Mouse (Mus musculus): ENCODE data around the gene Trmt13. TPM values are rescaled to one million over a fixed set of nuclear protein-coding genes. Genes with fewer than 3 reads are reported as not detected.
A peak's percentile ranks its signal among the peaks of the same experiment; 100 is the strongest.
"Not testable (repeated sequence)": the region's sequence is repeated elsewhere in the genome, so short reads cannot be mapped to it uniquely, and the experiment has no call there.

Gene Trmt13
- polyA plus RNA-seq, 1 experiment from 2014 or later, result 25.4 TPM

DNA sequence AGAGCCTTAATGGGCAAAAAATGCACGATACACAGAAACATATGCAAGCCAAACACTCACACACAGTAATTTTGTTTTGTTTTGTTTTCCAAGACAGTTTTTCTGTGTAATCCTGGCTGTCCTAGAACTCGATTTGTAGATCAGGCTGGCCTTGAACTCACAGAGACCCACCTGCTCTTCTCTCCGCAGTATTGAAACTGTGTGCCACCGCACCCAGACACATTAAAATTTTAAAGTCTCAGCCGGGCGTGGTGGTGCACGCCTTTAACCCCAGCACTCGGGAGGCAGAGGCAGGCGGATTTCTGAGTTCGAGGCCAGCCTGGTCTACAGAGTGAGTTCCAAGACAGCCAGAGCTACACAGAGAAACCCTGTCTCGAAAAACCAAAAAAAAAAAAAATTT lies 39.7 kb upstream of the Trmt13 start:
- not testable (repeated sequence) for H3K9me3 ChIP-seq (replicated peaks; ENCODE audit: control insufficient read depth, low read length); H3K36me3 ChIP-seq (replicated peaks; ENCODE audit: control insufficient read depth, insufficient read depth, low read depth, low read length); DNase-seq (ENCODE audit: low spot score); H3K4me3 ChIP-seq (ENCODE audit: low read depth, low read length); H3K9ac ChIP-seq (replicated peaks; ENCODE audit: low read length); H3K4me2 ChIP-seq (ENCODE audit: low read depth, low read length); H3K27me3 ChIP-seq (ENCODE audit: control insufficient read depth, insufficient read depth, low read length); H3K27ac ChIP-seq (replicated peaks; ENCODE audit: low read depth, low read length); H3K4me1 ChIP-seq (ENCODE audit: control insufficient read depth, insufficient read depth, low read length); ATAC-seq (replicated peaks; ENCODE audit: insufficient number of reproducible peaks, low FRiP score, low TSS enrichment, low read depth)
- 94% methylated on average over 11 of the region's 11 CpGs for WGBS

DNA sequence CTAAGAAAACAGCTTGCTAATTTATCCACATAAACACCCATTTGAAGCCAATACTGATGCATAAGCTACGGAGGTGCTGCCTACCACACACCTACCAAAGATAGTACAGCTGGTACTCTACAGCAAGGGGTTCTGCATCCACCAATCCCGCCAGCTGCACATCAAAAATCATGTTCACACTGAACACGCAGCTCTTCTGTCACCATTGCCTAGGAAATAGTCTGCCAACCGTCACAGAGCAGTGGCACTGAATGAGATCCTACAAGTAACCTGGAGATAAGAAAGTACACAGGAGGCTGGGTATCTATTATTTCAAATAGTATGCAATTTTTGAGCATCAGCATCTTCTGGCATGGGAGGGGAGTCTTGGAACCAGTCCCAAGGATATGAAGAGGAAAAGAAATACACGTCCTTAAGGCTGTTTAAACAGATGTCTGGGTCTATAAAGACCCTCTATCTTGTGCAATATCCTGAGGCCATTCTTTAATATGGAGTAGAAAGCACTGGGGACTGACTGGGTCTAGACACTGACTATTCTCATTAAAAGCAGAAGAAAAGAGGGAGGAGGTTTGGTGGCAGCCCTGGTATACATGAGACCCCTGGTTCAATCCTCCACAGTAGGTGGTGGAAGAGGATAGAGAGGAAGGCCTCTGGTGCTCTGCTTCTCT lies 39.0 kb upstream of the Trmt13 start:
- no peak overlapping the region for H3K9ac ChIP-seq (replicated peaks; ENCODE audit: low read length)
- H3K27ac ChIP-seq (replicated peaks; ENCODE audit: low read depth, low read length), result no peak overlapping the region
- ATAC-seq (replicated peaks; ENCODE audit: insufficient number of reproducible peaks, low FRiP score, low TSS enrichment, low read depth), result no peak
- H3K9me3 ChIP-seq (replicated peaks; ENCODE audit: control insufficient read depth, low read length), result no peaks in the 10 kb centered on the region
- H3K4me1 ChIP-seq (ENCODE audit: control insufficient read depth, insufficient read depth, low read length), result no peaks in the 10 kb centered on the region
- H3K4me2 ChIP-seq (ENCODE audit: low read depth, low read length), result no peak overlapping the region
- H3K27me3 ChIP-seq (ENCODE audit: control insufficient read depth, insufficient read depth, low read length), result no peaks in the 10 kb centered on the region
- no peak overlapping the region for H3K4me3 ChIP-seq (ENCODE audit: low read depth, low read length)
- WGBS, result 82% methylated on average over 5 of the region's 5 CpGs
- H3K36me3 ChIP-seq (replicated peaks; ENCODE audit: control insufficient read depth, insufficient read depth, low read depth, low read length), result no peaks in the 10 kb centered on the region
- DNase-seq (ENCODE audit: low spot score), result no peak

DNA sequence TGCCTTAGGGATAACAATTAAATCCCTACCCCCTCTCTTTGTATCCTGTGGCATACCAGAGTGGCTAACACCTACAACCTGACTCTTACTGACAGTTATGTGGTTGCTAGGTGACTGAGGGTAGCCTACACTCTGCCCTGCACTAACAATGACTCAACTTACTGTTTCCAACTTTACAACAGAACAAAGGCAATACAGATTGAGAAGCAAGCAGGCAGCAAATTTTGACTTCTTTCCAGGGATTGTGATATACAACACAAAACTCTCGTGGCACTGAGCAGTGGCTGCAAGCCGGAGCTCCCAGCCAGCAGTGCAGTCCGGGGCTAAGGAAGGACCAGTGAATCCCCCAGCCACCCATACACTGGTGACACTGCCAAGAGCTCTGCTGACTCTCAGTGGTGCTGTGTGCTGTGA lies 37.7 kb upstream of the Trmt13 start:
- Histone ChIP-seq H3K4me1 (ENCODE audit: control insufficient read depth, insufficient read depth, low read length) (no peaks in the 10 kb centered on the region), H3K36me3 (replicated peaks; ENCODE audit: control insufficient read depth, insufficient read depth, low read depth, low read length) (no peaks in the 10 kb centered on the region), H3K4me2 (ENCODE audit: low read depth, low read length) (no peak overlapping the region), H3K27me3 (ENCODE audit: control insufficient read depth, insufficient read depth, low read length) (no peaks in the 10 kb centered on the region), H3K4me3 (ENCODE audit: low read depth, low read length) (no peak overlapping the region), H3K9ac (replicated peaks; ENCODE audit: low read length) (no peak overlapping the region), H3K9me3 (replicated peaks; ENCODE audit: control insufficient read depth, low read length) (no peaks in the 10 kb centered on the region), H3K27ac (replicated peaks; ENCODE audit: low read depth, low read length) (no peak overlapping the region)
- WGBS, result 78% methylated on average over 3 of the region's 3 CpGs
- DNase-seq (ENCODE audit: low spot score), result no peak
- 0 out of 2 replicates have a peak, but pooled peaks have one; percentile 67 for ATAC-seq (replicated peaks; ENCODE audit: insufficient number of reproducible peaks, low FRiP score, low TSS enrichment, low read depth)

DNA sequence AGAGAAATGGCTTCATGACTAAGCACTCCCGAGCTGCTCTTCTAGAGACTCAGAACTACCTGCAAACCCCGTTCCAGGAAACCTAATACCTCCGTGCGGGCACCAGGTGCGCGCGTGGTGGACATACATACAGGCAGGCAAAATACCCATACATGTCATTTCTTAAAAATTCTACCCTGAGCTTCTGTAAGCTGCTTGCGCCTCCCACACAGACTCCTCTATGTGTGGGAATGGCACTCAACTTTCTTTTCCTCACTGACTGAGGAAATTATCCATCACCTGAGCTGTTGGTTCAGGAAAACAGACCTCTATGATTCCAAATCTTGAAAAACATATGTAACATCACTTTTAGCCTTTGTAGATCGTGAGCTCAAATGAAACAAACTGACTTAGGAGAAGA lies 36.3 kb upstream of the Trmt13 start:
- Histone ChIP-seq H3K9ac (replicated peaks; ENCODE audit: low read length) (no peak overlapping the region), H3K27ac (replicated peaks; ENCODE audit: low read depth, low read length) (no peak overlapping the region), H3K27me3 (ENCODE audit: control insufficient read depth, insufficient read depth, low read length) (no peaks in the 10 kb centered on the region), H3K4me3 (ENCODE audit: low read depth, low read length) (no peak overlapping the region), H3K4me1 (ENCODE audit: control insufficient read depth, insufficient read depth, low read length) (no peaks in the 10 kb centered on the region), H3K36me3 (replicated peaks; ENCODE audit: control insufficient read depth, insufficient read depth, low read depth, low read length) (no peaks in the 10 kb centered on the region), H3K4me2 (ENCODE audit: low read depth, low read length) (no peak overlapping the region), H3K9me3 (replicated peaks; ENCODE audit: control insufficient read depth, low read length) (no peaks in the 10 kb centered on the region)
- 97% methylated on average over 9 of the region's 9 CpGs for WGBS
- ATAC-seq (replicated peaks; ENCODE audit: insufficient number of reproducible peaks, low FRiP score, low TSS enrichment, low read depth) (no peak), DNase-seq (ENCODE audit: low spot score) (no peak)

DNA sequence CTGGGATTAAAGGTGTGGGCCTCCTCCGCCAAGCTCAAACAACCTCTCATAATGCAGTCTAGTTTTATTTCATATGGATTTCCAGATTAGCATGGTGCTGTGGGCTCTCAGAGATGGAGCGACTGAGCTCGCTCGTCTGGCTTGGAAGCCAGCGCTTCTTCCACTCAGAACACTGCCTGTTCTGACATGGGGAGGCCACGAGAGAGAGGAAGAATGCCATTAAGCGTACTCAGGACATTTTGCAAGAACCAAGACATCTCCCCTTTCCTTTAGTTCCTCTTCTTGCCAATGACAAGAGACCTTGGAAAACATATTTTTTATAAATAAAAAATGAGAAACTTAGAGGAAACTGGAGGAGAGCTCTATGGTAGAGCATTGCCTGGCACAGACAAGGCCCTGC lies 34.4 kb upstream of the Trmt13 start:
- Histone ChIP-seq H3K4me1 (ENCODE audit: control insufficient read depth, insufficient read depth, low read length) (no peaks in the 10 kb centered on the region), H3K4me2 (ENCODE audit: low read depth, low read length) (no peak overlapping the region), H3K9ac (replicated peaks; ENCODE audit: low read length) (no peak overlapping the region), H3K4me3 (ENCODE audit: low read depth, low read length) (no peak overlapping the region), H3K27ac (replicated peaks; ENCODE audit: low read depth, low read length) (no peak overlapping the region), H3K27me3 (ENCODE audit: control insufficient read depth, insufficient read depth, low read length) (no peaks in the 10 kb centered on the region), H3K36me3 (replicated peaks; ENCODE audit: control insufficient read depth, insufficient read depth, low read depth, low read length) (no peaks in the 10 kb centered on the region; the same call in 1 of the 2 replicates), H3K9me3 (replicated peaks; ENCODE audit: control insufficient read depth, low read length) (no peaks in the 10 kb centered on the region)
- 90% methylated on average over 7 of the region's 7 CpGs for WGBS
- ATAC-seq (replicated peaks; ENCODE audit: insufficient number of reproducible peaks, low FRiP score, low TSS enrichment, low read depth) (no peak), DNase-seq (ENCODE audit: low spot score) (no peak)

DNA sequence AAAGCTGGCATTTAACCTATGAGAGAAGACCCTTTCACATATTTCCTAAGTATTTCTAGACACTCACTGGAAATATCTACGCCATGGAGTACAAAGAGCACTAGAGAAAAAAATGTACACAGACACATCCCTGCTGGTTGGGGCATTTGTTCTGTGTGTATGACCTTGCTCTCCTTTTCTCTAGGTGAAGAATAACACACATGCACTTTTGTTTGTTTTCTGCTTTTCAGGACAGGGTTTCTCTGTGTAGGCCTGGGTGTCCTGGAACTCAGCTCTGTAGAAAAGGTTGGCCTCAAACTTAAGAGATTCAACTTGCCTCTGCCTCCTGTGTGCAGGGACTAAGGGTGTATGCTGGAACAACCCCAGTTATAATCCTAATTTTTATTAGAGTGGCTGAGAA lies 32.0 kb upstream of the Trmt13 start:
- 97% methylated on average over 1 of the region's 1 CpGs for WGBS
- H3K36me3 ChIP-seq (replicated peaks; ENCODE audit: control insufficient read depth, insufficient read depth, low read depth, low read length), result no peaks in the 10 kb centered on the region; the same call in none of the 2 replicates
- no peak for ATAC-seq (replicated peaks; ENCODE audit: insufficient number of reproducible peaks, low FRiP score, low TSS enrichment, low read depth)

DNA sequence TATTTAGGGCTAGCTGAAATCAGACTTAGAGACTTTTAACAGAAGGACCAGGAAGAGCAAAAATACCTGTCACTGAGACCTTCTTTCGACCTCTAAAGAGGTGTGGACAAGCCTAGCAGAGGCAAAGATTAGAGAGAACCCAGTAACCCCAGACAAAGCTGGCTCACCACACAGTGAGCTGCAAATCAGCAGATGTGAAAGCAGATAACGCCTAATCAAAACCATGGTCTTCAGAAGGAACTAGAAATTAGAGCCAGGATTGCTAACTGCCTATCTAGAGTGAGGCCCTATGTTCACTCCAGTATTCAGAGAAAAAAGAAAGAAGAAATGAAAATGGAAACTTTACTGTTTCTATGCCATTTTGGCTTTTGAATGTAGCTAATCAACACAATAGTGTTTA lies 28.0 kb upstream of the Trmt13 start:
- 82% methylated on average over 2 of the region's 2 CpGs for WGBS
- H3K4me2 ChIP-seq (ENCODE audit: low read depth, low read length), result no peak overlapping the region
- H3K9me3 ChIP-seq (replicated peaks; ENCODE audit: control insufficient read depth, low read length), result no peaks in the 10 kb centered on the region
- H3K9ac ChIP-seq (replicated peaks; ENCODE audit: low read length), result no peak overlapping the region
- H3K27me3 ChIP-seq (ENCODE audit: control insufficient read depth, insufficient read depth, low read length), result no peaks in the 10 kb centered on the region
- ATAC-seq (replicated peaks; ENCODE audit: insufficient number of reproducible peaks, low FRiP score, low TSS enrichment, low read depth) (no peak), DNase-seq (ENCODE audit: low spot score) (no peak)
- no peaks in the 10 kb centered on the region for H3K4me1 ChIP-seq (ENCODE audit: control insufficient read depth, insufficient read depth, low read length)
- no peak overlapping the region for H3K4me3 ChIP-seq (ENCODE audit: low read depth, low read length)
- H3K36me3 ChIP-seq (replicated peaks; ENCODE audit: control insufficient read depth, insufficient read depth, low read depth, low read length), result peaks cover 6% of the 10 kb centered on the region
- no peak overlapping the region for H3K27ac ChIP-seq (replicated peaks; ENCODE audit: low read depth, low read length)

More for the DNA sequence above, 32.0 kb upstream of the Trmt13 start:
- no peak for DNase-seq (ENCODE audit: low spot score)
- H3K27me3 ChIP-seq (ENCODE audit: control insufficient read depth, insufficient read depth, low read length), result no peaks in the 10 kb centered on the region
- H3K4me3 ChIP-seq (ENCODE audit: low read depth, low read length), result no peak overlapping the region
- H3K4me2 ChIP-seq (ENCODE audit: low read depth, low read length), result no peak overlapping the region
- H3K9ac ChIP-seq (replicated peaks; ENCODE audit: low read length), result no peak overlapping the region
- no peak overlapping the region for H3K27ac ChIP-seq (replicated peaks; ENCODE audit: low read depth, low read length)
- H3K9me3 ChIP-seq (replicated peaks; ENCODE audit: control insufficient read depth, low read length), result no peaks in the 10 kb centered on the region
- no peaks in the 10 kb centered on the region for H3K4me1 ChIP-seq (ENCODE audit: control insufficient read depth, insufficient read depth, low read length)

DNA sequence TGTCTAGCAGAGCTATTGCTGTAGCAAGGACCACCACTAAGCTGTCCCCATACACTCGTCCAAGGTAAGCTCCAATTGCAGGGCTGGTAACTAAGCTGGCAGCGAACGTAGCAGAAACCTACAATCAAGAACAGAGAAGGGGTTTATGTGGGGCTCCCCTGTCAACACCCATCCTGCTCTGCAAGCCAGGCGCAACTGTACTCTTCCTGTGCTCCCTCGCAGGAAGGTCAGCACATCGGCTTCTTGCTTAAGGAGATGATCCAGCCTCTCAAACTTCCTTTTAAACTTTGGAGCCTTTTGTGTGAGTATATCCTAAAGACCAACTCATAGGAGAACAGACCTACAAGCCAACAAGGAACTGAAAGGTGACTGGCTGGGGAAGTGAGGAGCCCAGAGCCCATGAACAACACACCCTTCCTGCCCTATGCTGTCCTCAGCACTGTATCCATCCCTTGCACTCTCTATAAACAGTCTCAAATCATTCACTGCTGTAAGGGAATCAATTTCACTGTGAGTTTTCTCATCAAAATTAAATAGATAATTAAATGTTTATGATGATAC lies 27.5 kb upstream of the Trmt13 start:
- no peak overlapping the region for H3K27ac ChIP-seq (replicated peaks; ENCODE audit: low read depth, low read length)
- no peaks in the 10 kb centered on the region for H3K27me3 ChIP-seq (ENCODE audit: control insufficient read depth, insufficient read depth, low read length)
- DNase-seq (ENCODE audit: low spot score) (no peak), ATAC-seq (replicated peaks; ENCODE audit: insufficient number of reproducible peaks, low FRiP score, low TSS enrichment, low read depth) (no peak)
- H3K4me1 ChIP-seq (ENCODE audit: control insufficient read depth, insufficient read depth, low read length), result no peaks in the 10 kb centered on the region
- peaks cover 6% of the 10 kb centered on the region for H3K36me3 ChIP-seq (replicated peaks; ENCODE audit: control insufficient read depth, insufficient read depth, low read depth, low read length)
- no peak overlapping the region for H3K9ac ChIP-seq (replicated peaks; ENCODE audit: low read length)
- no peak overlapping the region for H3K4me3 ChIP-seq (ENCODE audit: low read depth, low read length)
- H3K9me3 ChIP-seq (replicated peaks; ENCODE audit: control insufficient read depth, low read length), result no peaks in the 10 kb centered on the region
- WGBS, result 93% methylated on average over 6 of the region's 6 CpGs
- no peak overlapping the region for H3K4me2 ChIP-seq (ENCODE audit: low read depth, low read length)

Measured in embryonic facial prominence, embryonic 11.5 days (tissue).